In the genomic region with DNA sequence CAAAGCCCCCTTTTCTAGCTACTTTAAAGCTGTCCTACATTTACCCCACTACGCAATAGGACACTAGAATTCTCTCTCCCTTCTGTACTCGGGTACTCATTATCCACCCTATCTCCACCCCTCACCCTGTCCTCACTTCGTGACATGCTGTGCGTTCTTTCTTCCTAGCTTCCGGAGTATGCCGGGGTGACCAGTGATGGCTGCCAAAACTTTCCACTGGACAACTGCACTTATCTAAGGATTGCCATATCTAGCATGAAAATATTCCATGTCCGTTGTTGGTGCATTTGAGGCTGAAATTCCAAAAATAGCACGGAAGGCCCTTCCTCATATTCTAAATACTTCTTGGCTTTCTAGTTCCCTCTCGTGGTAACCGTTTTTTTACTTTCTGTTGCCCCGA, we compare ENCODE assay signal across 23 mouse cellular contexts. TPM values are rescaled to one million over a fixed set of nuclear protein-coding genes. Genes with fewer than 3 reads are reported as not detected.
DNase-seq lines count a peak whose midpoint lies in the region; ATAC-seq and TF ChIP-seq lines count a peak whose summit lies in the region.
"Had no signal": no experiment of that assay in that cellular context is flagged by ENCODE, and none has a peak within 500 bp of the region (broad histone marks: within the 10 kb centered on the region; RNA-seq: fewer than 3 reads in every experiment).

No protein-coding gene starts in this region.

- no peaks in the 10 kb centered on the region for H3K9me3 ChIP-seq in lung, postnatal 0 days (ENCODE audit: low read length)
- H3K9me3 ChIP-seq in heart, postnatal 0 days (replicated peaks; ENCODE audit: control insufficient read depth, low read length), result no peaks in the 10 kb centered on the region
- H3K9me3 ChIP-seq in embryonic facial prominence, embryonic 10.5 days, result no peaks in the 10 kb centered on the region
- H3K9me3 ChIP-seq: embryonic facial prominence, embryonic 15.5 days; kidney, embryonic 15.5 days; midbrain, embryonic 10.5 days; neural tube, embryonic 15.5 days had no signal

- 30% methylated on average over 11 of the region's 11 CpGs for WGBS in lung, postnatal 0 days
- 7% methylated on average over 11 of the region's 11 CpGs for WGBS in heart, postnatal 0 days
- 91% methylated on average over 11 of the region's 11 CpGs for WGBS in embryonic facial prominence, embryonic 10.5 days

- no peak overlapping the region for H3K4me3 ChIP-seq in lung, postnatal 0 days (ENCODE audit: low read depth, low read length)
- peak overlapping the region; percentile 22 for H3K4me3 ChIP-seq in heart, postnatal 0 days (ENCODE audit: low read depth, low read length)
- no peak overlapping the region for H3K4me3 ChIP-seq in embryonic facial prominence, embryonic 10.5 days
- H3K4me3 ChIP-seq: embryonic facial prominence, embryonic 15.5 days; kidney, embryonic 15.5 days; midbrain, embryonic 10.5 days; neural tube, embryonic 15.5 days had no signal

- ATAC-seq in lung, postnatal 0 days, result peak; percentile 43
- peak; percentile 72 for ATAC-seq in heart, postnatal 0 days (ENCODE audit: insufficient read depth, low read depth)
- ATAC-seq: forebrain, embryonic 14.5 days; intestine, postnatal 0 days; midbrain, embryonic 16.5 days had no signal

- no peaks in the 10 kb centered on the region for H3K27me3 ChIP-seq in lung, postnatal 0 days (replicated peaks; ENCODE audit: insufficient read depth, low read length)
- H3K27me3 ChIP-seq in heart, postnatal 0 days (ENCODE audit: control insufficient read depth, insufficient read depth, low read length), result no peaks in the 10 kb centered on the region
- H3K27me3 ChIP-seq in embryonic facial prominence, embryonic 10.5 days (replicated peaks; ENCODE audit: low read depth, poor library complexity, severe bottlenecking), result no peaks in the 10 kb centered on the region
- H3K27me3 ChIP-seq: embryonic facial prominence, embryonic 15.5 days; kidney, embryonic 15.5 days; neural tube, embryonic 15.5 days had no signal

- H3K4me2 ChIP-seq in lung, postnatal 0 days (replicated peaks; ENCODE audit: low read depth, low read length), result no peak overlapping the region
- peak overlapping the region; percentile 56 for H3K4me2 ChIP-seq in heart, postnatal 0 days (ENCODE audit: low read depth, low read length)
- H3K4me2 ChIP-seq: embryonic facial prominence, embryonic 15.5 days; kidney, embryonic 15.5 days; liver, embryonic 11.5 days; neural tube, embryonic 15.5 days had no signal

- H3K27ac ChIP-seq in lung, postnatal 0 days (ENCODE audit: low read length), result no peak overlapping the region
- peak overlapping the region; percentile 61 for H3K27ac ChIP-seq in heart, postnatal 0 days (ENCODE audit: low read depth)
- no peak overlapping the region for H3K27ac ChIP-seq in embryonic facial prominence, embryonic 10.5 days (replicated peaks)
- H3K27ac ChIP-seq: embryonic facial prominence, embryonic 15.5 days; kidney, embryonic 15.5 days; macrophage; midbrain, embryonic 10.5 days; neural tube, embryonic 15.5 days had no signal

- no peak for TF ChIP-seq EP300 in lung, postnatal 0 days (IDR thresholded peaks at IDR 0.05)
- TF ChIP-seq EP300 in heart, postnatal 0 days (IDR thresholded peaks at IDR 0.05; ENCODE audit: low read depth), result 0 out of 2 replicates have a peak, but pooled peaks have one; percentile 49

- TF ChIP-seq CTCF in lung, postnatal 0 days (IDR thresholded peaks at IDR 0.05), result no peak
- no peak; the same call in 1 of the 2 replicates for TF ChIP-seq CTCF in heart, postnatal 0 days (IDR thresholded peaks at IDR 0.05; ENCODE audit: low read depth)

- intact Hi-C loops in heart, postnatal 25 days (cut with DNase I), result loop anchor here (10.0 kb wide), 1 partner anchor 400 kb away; no protein-coding TSS in a partner anchor

- no peaks in the 10 kb centered on the region for H3K36me3 ChIP-seq in lung, postnatal 0 days (ENCODE audit: insufficient read depth, low read length)
- H3K36me3 ChIP-seq in heart, postnatal 0 days (replicated peaks; ENCODE audit: control insufficient read depth, insufficient read depth, low read length), result no peaks in the 10 kb centered on the region
- H3K36me3 ChIP-seq in embryonic facial prominence, embryonic 10.5 days (replicated peaks), result no peaks in the 10 kb centered on the region
- H3K36me3 ChIP-seq: embryonic facial prominence, embryonic 15.5 days; kidney, embryonic 15.5 days; midbrain, embryonic 10.5 days; neural tube, embryonic 15.5 days had no signal

- DNase-seq in heart, adult 11 months, result peak; percentile 84
- no peak for DNase-seq in heart, postnatal 25 days (ENCODE audit: low spot score)
- DNase-seq in lung, postnatal 0 days (ENCODE audit: low spot score), result peak; percentile 16
- DNase-seq in lung, postnatal 36 days, result no peak
- peak; percentile 53 for DNase-seq in heart, postnatal 0 days (ENCODE audit: low spot score)
- DNase-seq in embryonic facial prominence, embryonic 10.5 days (ENCODE audit: low spot score), result no peak
- DNase-seq in T-cell, adult 2 months (ENCODE audit: low spot score), result no peak
- DNase-seq in spleen, postnatal 36 days (ENCODE audit: low spot score in 2 of 2), result no peak
- DNase-seq: adrenal gland, postnatal 25 days; cerebellum, adult 9-10 months; kidney, postnatal 36 days; layer of hippocampus, postnatal 36 days; thymus, adult 18-20 months; thymus, postnatal 4 days had no signal

- H3K4me1 ChIP-seq in lung, postnatal 0 days (ENCODE audit: insufficient read depth, low read depth, low read length), result no peaks in the 10 kb centered on the region
- H3K4me1 ChIP-seq in heart, postnatal 0 days (ENCODE audit: control insufficient read depth, insufficient read depth), result peaks cover 14% of the 10 kb centered on the region; the same call in 1 of the 2 replicates
- peaks cover 6% of the 10 kb centered on the region for H3K4me1 ChIP-seq in embryonic facial prominence, embryonic 10.5 days
- H3K4me1 ChIP-seq: kidney, embryonic 15.5 days had no signal

- H3K9ac ChIP-seq in lung, postnatal 0 days (replicated peaks; ENCODE audit: low read depth), result no peak overlapping the region
- no peak overlapping the region for H3K9ac ChIP-seq in heart, postnatal 0 days (replicated peaks; ENCODE audit: low read depth, low read length)
- H3K9ac ChIP-seq: embryonic facial prominence, embryonic 15.5 days; kidney, embryonic 15.5 days; neural tube, embryonic 15.5 days had no signal

RNA-seq across cellular contexts. Expression of gene Slc9a9, which starts 54.5 kb away (rescaled TPM):
- 1 to 10 TPM; 2.2 to 2.6 TPM for total RNA-seq in heart, postnatal 25 days (2021)
- polyA plus RNA-seq in lung, postnatal 0 days (2015; fragmentation: Nextera tagmentation; extraction: Ambion mirVana), result 3.4 and 3.7 TPM in 2 replicates
- total RNA-seq in heart, postnatal 0 days (2014; rRNA removed; ENCODE audit: low replicate concordance), result 1.3 and 7.1 TPM in 2 replicates
- 1.9 and 2.1 TPM in 2 replicates for polyA plus RNA-seq in heart, postnatal 0 days (2015; fragmentation: Nextera tagmentation; extraction: Ambion mirVana)
- polyA plus RNA-seq in embryonic facial prominence, embryonic 10.5 days (2016; fragmentation: Nextera tagmentation; extraction: Ambion mirVana), result 2.0 and 2.6 TPM in 2 replicates

Comparison
In these comparisons a context has a peak if more than half of its experiments do, and no peak if none do; other contexts are left out.
1. DNase-seq: peak in heart, adult 11 months (single experiment), lung, postnatal 0 days (single experiment) and heart, postnatal 0 days (single experiment); none in heart, postnatal 25 days (single experiment), lung, postnatal 36 days (single experiment), embryonic facial prominence, embryonic 10.5 days (single experiment), T-cell, adult 2 months (single experiment) and spleen, postnatal 36 days (0 of 2).